Mouse (Mus musculus): ENCODE measurements around the gene Cpn1. TPM values are rescaled to one million over a fixed set of nuclear protein-coding genes. Genes with fewer than 3 reads are reported as not detected.

Cpn1 gene
- polyA plus RNA-seq, 1 experiment from 2014 or later: not detected

- Histone ChIP-seq H3K27ac (replicated peaks; ENCODE audit: low read depth, low read length) (no peak overlapping the region), H3K4me2 (ENCODE audit: low read depth, low read length) (no peak overlapping the region), H3K4me1 (ENCODE audit: control insufficient read depth, insufficient read depth, low read length) (peaks cover 2% of the 10 kb centered on the region), H3K9me3 (replicated peaks; ENCODE audit: control insufficient read depth, low read length) (no peaks in the 10 kb centered on the region), H3K27me3 (ENCODE audit: control insufficient read depth, insufficient read depth, low read length) (no peaks in the 10 kb centered on the region), H3K9ac (replicated peaks; ENCODE audit: low read length) (no peak overlapping the region), H3K36me3 (replicated peaks; ENCODE audit: control insufficient read depth, insufficient read depth, low read depth, low read length) (no peaks in the 10 kb centered on the region), H3K4me3 (ENCODE audit: low read depth, low read length) (no peak overlapping the region)
- ATAC-seq (replicated peaks; ENCODE audit: insufficient number of reproducible peaks, low FRiP score, low TSS enrichment, low read depth) (no peak), DNase-seq (ENCODE audit: low spot score) (no peak)
- 31% methylated on average over 11 of the region's 11 CpGs for WGBS
Measured at GRCm38 (mm10) chr19:43938355-43938754, 48.0 kb downstream of the Cpn1 start.

DNA sequence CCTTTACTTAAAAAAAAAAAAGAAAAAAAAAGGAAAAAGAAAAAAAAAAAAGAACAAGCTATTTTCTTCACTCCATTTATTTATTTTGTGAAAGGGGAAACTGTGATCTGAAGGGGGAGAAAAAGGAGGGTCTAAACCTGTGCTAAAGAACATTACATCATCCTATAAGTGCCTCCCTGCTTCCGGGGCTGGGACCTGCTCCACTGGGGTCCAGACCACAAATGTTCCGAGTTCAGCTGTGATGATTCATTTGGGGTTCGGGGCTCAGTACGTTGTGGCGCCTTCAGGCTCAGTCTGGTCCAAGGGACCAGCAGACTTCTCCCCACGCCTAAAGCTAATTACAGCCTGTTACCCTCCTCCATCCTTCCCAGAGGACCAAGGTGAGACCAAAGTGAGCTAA lies 55.4 kb downstream of the Cpn1 start:
- Histone ChIP-seq H3K36me3 (replicated peaks; ENCODE audit: control insufficient read depth, insufficient read depth, low read depth, low read length) (no peaks in the 10 kb centered on the region), H3K27ac (replicated peaks; ENCODE audit: low read depth, low read length) (no peak overlapping the region), H3K4me2 (ENCODE audit: low read depth, low read length) (no peak overlapping the region), H3K4me1 (ENCODE audit: control insufficient read depth, insufficient read depth, low read length) (no peaks in the 10 kb centered on the region; the same call in 1 of the 2 replicates), H3K27me3 (ENCODE audit: control insufficient read depth, insufficient read depth, low read length) (no peaks in the 10 kb centered on the region), H3K9me3 (replicated peaks; ENCODE audit: control insufficient read depth, low read length) (no peaks in the 10 kb centered on the region), H3K4me3 (ENCODE audit: low read depth, low read length) (no peak overlapping the region), H3K9ac (replicated peaks; ENCODE audit: low read length) (no peak overlapping the region)
- DNase-seq (ENCODE audit: low spot score) (no peak), ATAC-seq (replicated peaks; ENCODE audit: insufficient number of reproducible peaks, low FRiP score, low TSS enrichment, low read depth) (no peak)
- 91% methylated on average over 6 of the region's 6 CpGs for WGBS

DNA sequence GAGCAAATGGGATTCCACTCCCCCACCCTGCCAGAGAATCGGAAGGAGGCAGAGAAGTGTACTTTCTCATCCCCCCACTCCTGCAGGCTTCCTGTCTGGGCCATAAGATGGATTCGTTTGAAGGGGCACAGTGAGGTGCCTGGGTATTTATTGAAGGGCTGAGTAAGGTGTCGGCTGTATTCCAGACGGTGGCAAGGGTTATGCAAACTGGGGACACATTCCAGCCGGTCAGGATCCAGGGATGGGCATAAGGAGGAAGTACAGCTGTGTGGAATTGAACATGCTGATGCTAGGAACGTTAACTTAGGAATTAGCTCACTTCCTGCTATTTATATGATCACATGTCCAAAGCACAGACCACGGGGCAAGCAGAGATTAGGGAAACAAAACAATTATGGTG lies 56.0 kb downstream of the Cpn1 start:
- no peak overlapping the region for H3K27ac ChIP-seq (replicated peaks; ENCODE audit: low read depth, low read length)
- no peaks in the 10 kb centered on the region; the same call in 1 of the 2 replicates for H3K4me1 ChIP-seq (ENCODE audit: control insufficient read depth, insufficient read depth, low read length)
- H3K27me3 ChIP-seq (ENCODE audit: control insufficient read depth, insufficient read depth, low read length): no peaks in the 10 kb centered on the region
- H3K9me3 ChIP-seq (replicated peaks; ENCODE audit: control insufficient read depth, low read length): no peaks in the 10 kb centered on the region
- no peaks in the 10 kb centered on the region for H3K36me3 ChIP-seq (replicated peaks; ENCODE audit: control insufficient read depth, insufficient read depth, low read depth, low read length)
- peak overlapping the region; percentile 22; the same call in 1 of the 2 replicates for H3K9ac ChIP-seq (replicated peaks; ENCODE audit: low read length)
- WGBS: 31% methylated on average over 7 of the region's 7 CpGs
- H3K4me2 ChIP-seq (ENCODE audit: low read depth, low read length): no peak overlapping the region
- no peak for ATAC-seq (replicated peaks; ENCODE audit: insufficient number of reproducible peaks, low FRiP score, low TSS enrichment, low read depth)
- H3K4me3 ChIP-seq (ENCODE audit: low read depth, low read length): no peak overlapping the region
- DNase-seq (ENCODE audit: low spot score): no peak

- Histone ChIP-seq H3K9me3 (replicated peaks; ENCODE audit: control insufficient read depth, low read length) (no peaks in the 10 kb centered on the region), H3K36me3 (replicated peaks; ENCODE audit: control insufficient read depth, insufficient read depth, low read depth, low read length) (no peaks in the 10 kb centered on the region), H3K27me3 (ENCODE audit: control insufficient read depth, insufficient read depth, low read length) (no peaks in the 10 kb centered on the region), H3K4me1 (ENCODE audit: control insufficient read depth, insufficient read depth, low read length) (no peaks in the 10 kb centered on the region; the same call in 1 of the 2 replicates), H3K9ac (replicated peaks; ENCODE audit: low read length) (peak overlapping the region; percentile 22; the same call in 1 of the 2 replicates), H3K4me2 (ENCODE audit: low read depth, low read length) (no peak overlapping the region), H3K27ac (replicated peaks; ENCODE audit: low read depth, low read length) (no peak overlapping the region), H3K4me3 (ENCODE audit: low read depth, low read length) (no peak overlapping the region)
- ATAC-seq (replicated peaks; ENCODE audit: insufficient number of reproducible peaks, low FRiP score, low TSS enrichment, low read depth) (no peak), DNase-seq (ENCODE audit: low spot score) (no peak)
- WGBS: 32% methylated on average over 11 of the region's 11 CpGs
Measured at GRCm38 (mm10) chr19:43929869-43930268, 56.5 kb downstream of the Cpn1 start.

GRCm38 (mm10) chr19:43927967-43928366 lies 58.4 kb downstream of the Cpn1 start:
- no peaks in the 10 kb centered on the region; the same call in 1 of the 2 replicates for H3K9me3 ChIP-seq (replicated peaks; ENCODE audit: control insufficient read depth, low read length)
- H3K36me3 ChIP-seq (replicated peaks; ENCODE audit: control insufficient read depth, insufficient read depth, low read depth, low read length): no peaks in the 10 kb centered on the region
- H3K27me3 ChIP-seq (ENCODE audit: control insufficient read depth, insufficient read depth, low read length): no peaks in the 10 kb centered on the region
- no peak overlapping the region for H3K4me2 ChIP-seq (ENCODE audit: low read depth, low read length)
- no peaks in the 10 kb centered on the region; the same call in 1 of the 2 replicates for H3K4me1 ChIP-seq (ENCODE audit: control insufficient read depth, insufficient read depth, low read length)
- no peak overlapping the region for H3K9ac ChIP-seq (replicated peaks; ENCODE audit: low read length)
- ATAC-seq (replicated peaks; ENCODE audit: insufficient number of reproducible peaks, low FRiP score, low TSS enrichment, low read depth) (no peak), DNase-seq (ENCODE audit: low spot score) (no peak)
- no peak overlapping the region for H3K27ac ChIP-seq (replicated peaks; ENCODE audit: low read depth, low read length)
- no peak overlapping the region for H3K4me3 ChIP-seq (ENCODE audit: low read depth, low read length)
- 80% methylated on average over 5 of the region's 5 CpGs for WGBS

DNA sequence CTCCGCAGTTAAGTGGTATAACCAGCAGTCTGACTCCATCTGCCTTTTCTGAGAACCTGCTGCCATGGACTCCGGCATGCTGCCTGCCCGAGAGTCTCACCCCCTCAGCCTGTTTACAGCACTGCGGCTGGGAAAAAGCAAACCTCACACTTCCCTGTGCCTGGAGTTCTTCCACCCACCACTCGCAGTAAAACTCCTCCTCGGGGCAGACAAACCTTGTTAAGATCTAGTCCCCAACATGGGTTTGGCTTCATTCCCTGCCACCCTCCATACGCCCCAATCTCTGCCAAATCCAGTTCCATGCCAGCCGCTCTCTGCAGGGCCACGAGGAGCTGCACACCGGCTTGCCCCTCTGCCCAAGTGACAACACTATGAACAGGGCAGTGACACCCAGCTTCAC lies 59.3 kb downstream of the Cpn1 start:
- Histone ChIP-seq H3K36me3 (replicated peaks; ENCODE audit: control insufficient read depth, insufficient read depth, low read depth, low read length) (no peaks in the 10 kb centered on the region), H3K9ac (replicated peaks; ENCODE audit: low read length) (no peak overlapping the region), H3K4me2 (ENCODE audit: low read depth, low read length) (no peak overlapping the region), H3K9me3 (replicated peaks; ENCODE audit: control insufficient read depth, low read length) (no peaks in the 10 kb centered on the region; the same call in 1 of the 2 replicates), H3K4me1 (ENCODE audit: control insufficient read depth, insufficient read depth, low read length) (no peaks in the 10 kb centered on the region; the same call in 1 of the 2 replicates), H3K27me3 (ENCODE audit: control insufficient read depth, insufficient read depth, low read length) (no peaks in the 10 kb centered on the region), H3K27ac (replicated peaks; ENCODE audit: low read depth, low read length) (no peak overlapping the region), H3K4me3 (ENCODE audit: low read depth, low read length) (no peak overlapping the region)
- no peak for DNase-seq (ENCODE audit: low spot score)
- no peak for ATAC-seq (replicated peaks; ENCODE audit: insufficient number of reproducible peaks, low FRiP score, low TSS enrichment, low read depth)
- WGBS: 80% methylated on average over 10 of the region's 10 CpGs

- Histone ChIP-seq H3K4me2 (ENCODE audit: low read depth, low read length) (no peak overlapping the region), H3K36me3 (replicated peaks; ENCODE audit: control insufficient read depth, insufficient read depth, low read depth, low read length) (no peaks in the 10 kb centered on the region), H3K9me3 (replicated peaks; ENCODE audit: control insufficient read depth, low read length) (no peaks in the 10 kb centered on the region; the same call in 1 of the 2 replicates), H3K9ac (replicated peaks; ENCODE audit: low read length) (no peak overlapping the region), H3K27me3 (ENCODE audit: control insufficient read depth, insufficient read depth, low read length) (no peaks in the 10 kb centered on the region), H3K27ac (replicated peaks; ENCODE audit: low read depth, low read length) (no peak overlapping the region), H3K4me1 (ENCODE audit: control insufficient read depth, insufficient read depth, low read length) (no peaks in the 10 kb centered on the region; the same call in 1 of the 2 replicates), H3K4me3 (ENCODE audit: low read depth, low read length) (no peak overlapping the region)
- no peak for DNase-seq (ENCODE audit: low spot score)
- ATAC-seq (replicated peaks; ENCODE audit: insufficient number of reproducible peaks, low FRiP score, low TSS enrichment, low read depth): no peak
- 76% methylated on average over 10 of the region's 10 CpGs for WGBS
Measured at GRCm38 (mm10) chr19:43926141-43926987, 60.0 kb downstream of the Cpn1 start.

DNA sequence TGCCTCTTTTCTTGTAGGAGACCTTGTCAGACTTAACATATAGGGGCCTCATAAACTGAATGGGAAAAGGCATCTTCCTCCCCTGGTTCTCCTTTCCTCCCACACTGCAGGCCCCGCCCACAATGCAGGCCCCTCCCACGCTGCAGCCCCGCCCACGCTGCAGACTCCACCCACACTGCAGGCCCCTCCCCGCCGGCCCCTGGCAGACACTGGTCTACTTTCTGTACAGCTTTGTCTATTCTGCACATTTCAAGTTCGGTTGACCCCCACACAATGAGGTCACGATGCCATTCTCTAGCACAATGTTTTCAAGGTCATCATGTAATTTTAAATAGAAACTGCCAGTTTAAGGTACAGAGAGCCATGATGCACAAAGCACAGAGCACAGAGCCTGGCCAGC lies 62.0 kb downstream of the Cpn1 start:
- Histone ChIP-seq H3K27ac (replicated peaks; ENCODE audit: low read depth, low read length) (no peak overlapping the region), H3K4me2 (ENCODE audit: low read depth, low read length) (no peak overlapping the region), H3K4me1 (ENCODE audit: control insufficient read depth, insufficient read depth, low read length) (no peaks in the 10 kb centered on the region; the same call in 1 of the 2 replicates), H3K9ac (replicated peaks; ENCODE audit: low read length) (no peak overlapping the region), H3K27me3 (ENCODE audit: control insufficient read depth, insufficient read depth, low read length) (no peaks in the 10 kb centered on the region), H3K4me3 (ENCODE audit: low read depth, low read length) (no peak overlapping the region), H3K9me3 (replicated peaks; ENCODE audit: control insufficient read depth, low read length) (no peaks in the 10 kb centered on the region; the same call in 1 of the 2 replicates), H3K36me3 (replicated peaks; ENCODE audit: control insufficient read depth, insufficient read depth, low read depth, low read length) (no peaks in the 10 kb centered on the region)
- no peak for ATAC-seq (replicated peaks; ENCODE audit: insufficient number of reproducible peaks, low FRiP score, low TSS enrichment, low read depth)
- DNase-seq (ENCODE audit: low spot score): no peak
- WGBS: 68% methylated on average over 8 of the region's 8 CpGs
